Comparison of ENCODE assay signal across 11 mouse cellular contexts in the genomic region with DNA sequence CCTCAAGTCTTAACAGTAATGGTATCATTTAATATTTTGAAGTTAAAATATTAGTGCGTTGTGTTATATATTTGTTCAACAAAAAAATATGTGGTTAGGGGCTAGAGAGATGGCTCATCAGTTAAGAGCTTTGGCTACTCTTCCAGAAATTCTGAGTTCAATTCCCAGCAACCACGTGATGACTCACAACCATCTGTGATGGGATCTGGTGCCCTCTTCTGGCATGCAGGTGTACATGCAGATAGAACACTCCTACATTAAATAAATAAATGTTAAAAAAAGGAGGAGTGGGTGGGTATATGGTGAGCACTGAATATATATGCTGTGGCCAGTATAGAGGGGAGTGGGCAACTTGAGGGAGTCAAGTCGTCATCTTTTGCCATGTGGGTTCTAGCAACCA. TPM values are rescaled to one million over a fixed set of nuclear protein-coding genes. Genes with fewer than 3 reads are reported as not detected.
DNase-seq lines count a peak whose midpoint lies in the region; ATAC-seq lines count a peak whose summit lies in the region.
"Had no signal": no experiment of that assay in that cellular context is flagged by ENCODE, and none has a peak within 500 bp of the region (broad histone marks: within the 10 kb centered on the region; RNA-seq: fewer than 3 reads in every experiment).

No protein-coding gene starts in this region.

- no peak overlapping the region for H3K4me2 ChIP-seq in heart, embryonic 12.5 days
- no peak overlapping the region for H3K4me2 ChIP-seq in midbrain, embryonic 13.5 days (replicated peaks)
- H3K4me2 ChIP-seq: stomach, embryonic 15.5 days had no signal

- H3K4me1 ChIP-seq in heart, embryonic 12.5 days (replicated peaks) = no peaks in the 10 kb centered on the region
- H3K4me1 ChIP-seq in midbrain, embryonic 13.5 days (replicated peaks) = peaks cover 17% of the 10 kb centered on the region

- H3K36me3 ChIP-seq in heart, embryonic 12.5 days = peaks cover 62% of the 10 kb centered on the region
- H3K36me3 ChIP-seq in midbrain, embryonic 13.5 days = peaks cover 65% of the 10 kb centered on the region

- 78% methylated on average over 3 of the region's 3 CpGs for WGBS in heart, embryonic 12.5 days
- 86% methylated on average over 3 of the region's 3 CpGs for WGBS in midbrain, embryonic 13.5 days

- H3K9me3 ChIP-seq in heart, embryonic 12.5 days (replicated peaks) = no peaks in the 10 kb centered on the region
- no peaks in the 10 kb centered on the region for H3K9me3 ChIP-seq in midbrain, embryonic 13.5 days
- H3K9me3 ChIP-seq: stomach, embryonic 15.5 days had no signal

- H3K9ac ChIP-seq in heart, embryonic 12.5 days = no peak overlapping the region
- no peak overlapping the region for H3K9ac ChIP-seq in midbrain, embryonic 13.5 days (replicated peaks)
- H3K9ac ChIP-seq: stomach, embryonic 15.5 days had no signal

- H3K4me3 ChIP-seq in heart, embryonic 12.5 days = no peak overlapping the region
- no peak overlapping the region for H3K4me3 ChIP-seq in midbrain, embryonic 13.5 days (replicated peaks)
- H3K4me3 ChIP-seq: stomach, embryonic 15.5 days had no signal

- peak; percentile 10 for DNase-seq in heart, adult 8-10 months (ENCODE audit: low spot score)
- DNase-seq in thymus, postnatal 14 days = peak; percentile 27
- DNase-seq in thymus, adult 18-20 months = no peak
- DNase-seq in induced T-regulatory cell, adult 2 months (ENCODE audit: low read depth) = peak; percentile 66
- DNase-seq in urinary bladder, adult 18-20 months (ENCODE audit: low spot score in 2 of 2) = no peak
- DNase-seq: heart, postnatal 14 days; kidney, postnatal 14 days had no signal

- no peaks in the 10 kb centered on the region for H3K27me3 ChIP-seq in heart, embryonic 12.5 days (replicated peaks)
- H3K27me3 ChIP-seq in midbrain, embryonic 13.5 days = no peaks in the 10 kb centered on the region
- H3K27me3 ChIP-seq: stomach, embryonic 15.5 days had no signal

- H3K27ac ChIP-seq in heart, embryonic 12.5 days (ENCODE audit: poor library complexity, severe bottlenecking) = no peak overlapping the region
- H3K27ac ChIP-seq in midbrain, embryonic 13.5 days = no peak overlapping the region
- H3K27ac ChIP-seq: stomach, embryonic 15.5 days had no signal

- no peak for ATAC-seq in heart, embryonic 12.5 days (ENCODE audit: insufficient number of reproducible peaks, low FRiP score)
- ATAC-seq in monocyte, adult 5-6 weeks (replicated peaks; ENCODE audit: insufficient number of reproducible peaks, low FRiP score, low TSS enrichment, poor library complexity, severe bottlenecking) = no peak
- ATAC-seq in midbrain, embryonic 13.5 days = no peak

RNA-seq across cellular contexts. Expression of a gene that starts 6.8 kb away (rescaled TPM):
- total RNA-seq in heart, adult 8-10 months (2022) = 10 to 100 TPM; 20.6 to 25.6 (median 25.0) TPM
- 75.3 and 79.5 TPM in 2 replicates for polyA plus RNA-seq in heart, embryonic 12.5 days (2016; fragmentation: Nextera tagmentation; extraction: Ambion mirVana)
- 99.4 to 162 TPM (median 133 TPM) in 3 replicates for total RNA-seq in monocyte, adult 5-6 weeks (2017)
- polyA plus RNA-seq in midbrain, embryonic 13.5 days (2015; fragmentation: Nextera tagmentation; extraction: Ambion mirVana) = 54.6 and 57.1 TPM in 2 replicates

RNA-seq across cellular contexts. Expression of a gene that starts 6.8 kb away (rescaled TPM):
- total RNA-seq in heart, adult 8-10 months (2022) = 10 to 100 TPM; 45.9 to 52.7 (median 50.3) TPM
- polyA plus RNA-seq in heart, embryonic 12.5 days (2016; fragmentation: Nextera tagmentation; extraction: Ambion mirVana) = 124 and 134 TPM in 2 replicates
- total RNA-seq in monocyte, adult 5-6 weeks (2017) = 41.7 to 67.0 TPM (median 49.4 TPM) in 3 replicates
- 175 and 181 TPM in 2 replicates for polyA plus RNA-seq in midbrain, embryonic 13.5 days (2015; fragmentation: Nextera tagmentation; extraction: Ambion mirVana)

RNA-seq across cellular contexts. Expression of a gene that starts 24.3 kb away (rescaled TPM):
- total RNA-seq in heart, adult 8-10 months (2022) = 100 to 1,000 TPM; 124 to 131 (median 126) TPM
- polyA plus RNA-seq in heart, embryonic 12.5 days (2016; fragmentation: Nextera tagmentation; extraction: Ambion mirVana) = 368 and 374 TPM in 2 replicates
- 73.5 to 105 TPM (median 73.5 TPM) in 3 replicates for total RNA-seq in monocyte, adult 5-6 weeks (2017)
- polyA plus RNA-seq in midbrain, embryonic 13.5 days (2015; fragmentation: Nextera tagmentation; extraction: Ambion mirVana) = 293 and 296 TPM in 2 replicates

RNA-seq across cellular contexts. Expression of a gene that starts 24.6 kb away (rescaled TPM):
- total RNA-seq in heart, adult 8-10 months (2022) = 10 to 100 TPM; 24.1 to 27.0 (median 25.3) TPM
- polyA plus RNA-seq in heart, embryonic 12.5 days (2016; fragmentation: Nextera tagmentation; extraction: Ambion mirVana) = 55.8 and 57.1 TPM in 2 replicates
- total RNA-seq in monocyte, adult 5-6 weeks (2017) = 17.0 to 29.2 TPM (median 20.6 TPM) in 3 replicates
- polyA plus RNA-seq in midbrain, embryonic 13.5 days (2015; fragmentation: Nextera tagmentation; extraction: Ambion mirVana) = 58.5 and 60.1 TPM in 2 replicates

Comparison
In these comparisons a context has a peak if more than half of its experiments do, and no peak if none do; other contexts are left out.
1. DNase-seq: peak in heart, adult 8-10 months (single experiment), thymus, postnatal 14 days (single experiment) and induced T-regulatory cell, adult 2 months (single experiment); none in thymus, adult 18-20 months (0 of 2) and urinary bladder, adult 18-20 months (0 of 2).